Mouse (Mus musculus): ENCODE measurements around the gene Myzap.

DNA sequence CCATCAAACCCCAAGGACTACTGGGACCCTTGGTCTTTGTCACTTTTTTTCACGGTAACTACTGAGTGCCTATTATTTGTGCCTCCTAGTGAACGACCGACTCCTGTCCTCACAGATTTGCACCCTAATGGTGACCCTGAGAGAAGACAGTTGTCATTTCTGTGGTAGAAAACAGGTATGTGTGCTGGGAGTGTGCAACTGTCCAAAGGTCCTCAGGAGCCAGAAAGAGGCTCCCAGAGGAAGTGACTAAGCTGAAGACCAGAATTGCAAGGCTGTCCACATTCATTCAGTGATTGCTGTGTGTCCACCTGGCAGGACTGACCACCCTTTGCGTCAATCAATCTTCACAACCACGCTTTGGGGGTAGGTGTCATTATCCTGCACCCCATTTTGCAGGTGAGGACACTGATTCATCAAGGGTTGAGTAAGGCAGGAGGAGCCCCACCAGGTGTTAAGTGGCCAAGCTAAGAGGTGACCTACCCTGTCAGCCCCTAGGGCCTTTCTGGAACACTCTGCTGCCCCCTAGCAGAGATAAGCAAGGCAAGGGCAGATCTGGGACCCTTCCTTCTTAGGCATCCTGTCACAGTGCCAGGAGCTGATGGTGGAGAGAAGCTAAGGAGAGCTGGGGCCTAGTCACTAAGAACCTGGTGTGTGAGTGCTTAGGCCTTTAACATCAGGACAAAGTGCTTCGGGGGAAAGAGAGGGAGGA, 571 bp upstream of the Myzap start:
- TF ChIP-seq E2F4 (IDR thresholded peaks at IDR 0.05; ENCODE audit: insufficient read depth) (no peak), POLR2AphosphoS2 (IDR thresholded peaks at IDR 0.05; ENCODE audit: insufficient read length, low read depth) (no peak), POLR2A (IDR thresholded peaks at IDR 0.05; ENCODE audit: insufficient read length, low read depth) (no peak), MAX (IDR thresholded peaks at IDR 0.05; ENCODE audit: low read depth) (no peak), CEBPB (IDR thresholded peaks at IDR 0.05; ENCODE audit: insufficient read depth, poor library complexity, severe bottlenecking) (no peak)

All from myocyte (in vitro differentiated cells).